Mouse (Mus musculus): ENCODE data around the gene Scn4b. TPM values are rescaled to one million over a fixed set of nuclear protein-coding genes. Genes with fewer than 3 reads are reported as not detected.
A peak's percentile ranks its signal among the peaks of the same experiment; 100 is the strongest.

The Scn4b gene
- total RNA-seq, 2 experiments from 2014 or later, result 10.9 to 12.1 TPM

GRCm38 (mm10) chr9:45181770-45182169 is 43.6 kb downstream of the Scn4b start, which contains the start of gene BC049352:
TSS of gene BC049352 (plus strand) at chr9:45182007.
- no peak for DNase-seq (ENCODE audit: low spot score in 2 of 2)
- Histone ChIP-seq H3K4me3 (no peak within 1 kb of the TSS), H3K27ac (no peak within 1 kb of the TSS)
- no peak for TF ChIP-seq CTCF (conservative IDR thresholded peaks at IDR 0.05)

- no peak for DNase-seq (ENCODE audit: low spot score in 2 of 2)
- no peak overlapping the region for H3K27ac ChIP-seq
- no peak overlapping the region for H3K4me3 ChIP-seq
- TF ChIP-seq CTCF (conservative IDR thresholded peaks at IDR 0.05), result no peak
These were observed 44.3 kb downstream of the Scn4b start for GRCm38 (mm10) chr9:45182521-45182920.

GRCm38 (mm10) chr9:45183266-45183665 is 45.1 kb downstream of the Scn4b start:
- Histone ChIP-seq H3K4me3 (no peak overlapping the region), H3K27ac (no peak overlapping the region)
- TF ChIP-seq CTCF (conservative IDR thresholded peaks at IDR 0.05), result no peak
- DNase-seq (ENCODE audit: low spot score in 2 of 2), result no peak

- no peak for TF ChIP-seq CTCF (conservative IDR thresholded peaks at IDR 0.05)
- no peak overlapping the region for H3K4me3 ChIP-seq
- H3K27ac ChIP-seq, result peak overlapping the region; percentile 18; the same call in 1 of the 2 replicates
- DNase-seq (ENCODE audit: low spot score in 2 of 2), result peak; percentile 23 to 59
These were observed 47.1 kb downstream of the Scn4b start for GRCm38 (mm10) chr9:45185250-45185649.

- TF ChIP-seq CTCF (conservative IDR thresholded peaks at IDR 0.05), result no peak
- no peak overlapping the region for H3K27ac ChIP-seq
- DNase-seq (ENCODE audit: low spot score in 2 of 2), result no peak
- H3K4me3 ChIP-seq, result no peak overlapping the region
These were observed 50.7 kb downstream of the Scn4b start for GRCm38 (mm10) chr9:45188570-45189563.

GRCm38 (mm10) chr9:45189661-45190174 is 51.5 kb downstream of the Scn4b start:
- Histone ChIP-seq H3K27ac (no peak overlapping the region), H3K4me3 (no peak overlapping the region)
- no peak for DNase-seq (ENCODE audit: low spot score in 2 of 2)
- TF ChIP-seq CTCF (conservative IDR thresholded peaks at IDR 0.05), result no peak

- no peak overlapping the region for H3K27ac ChIP-seq
- no peak for TF ChIP-seq CTCF (conservative IDR thresholded peaks at IDR 0.05)
- H3K4me3 ChIP-seq, result no peak overlapping the region
- no peak for DNase-seq (ENCODE audit: low spot score in 2 of 2)
These were observed 57.3 kb downstream of the Scn4b start for GRCm38 (mm10) chr9:45195468-45195867.

- no peak overlapping the region for H3K4me3 ChIP-seq
- no peak for TF ChIP-seq CTCF (conservative IDR thresholded peaks at IDR 0.05)
- no peak for DNase-seq (ENCODE audit: low spot score in 2 of 2)
- no peak overlapping the region for H3K27ac ChIP-seq
These were observed 58.1 kb downstream of the Scn4b start for GRCm38 (mm10) chr9:45196125-45196830.

GRCm38 (mm10) chr9:45197549-45197948 is 59.4 kb downstream of the Scn4b start:
- no peak overlapping the region for H3K27ac ChIP-seq
- H3K4me3 ChIP-seq, result no peak overlapping the region
- TF ChIP-seq CTCF (conservative IDR thresholded peaks at IDR 0.05), result no peak
- DNase-seq (ENCODE audit: low spot score in 2 of 2), result no peak

GRCm38 (mm10) chr9:45201319-45201947 is 63.2 kb downstream of the Scn4b start:
- DNase-seq (ENCODE audit: low spot score in 2 of 2), result no peak
- H3K4me3 ChIP-seq, result no peak overlapping the region
- TF ChIP-seq CTCF (conservative IDR thresholded peaks at IDR 0.05), result no peak

GRCm38 (mm10) chr9:45202021-45202798 is 64.0 kb downstream of the Scn4b start:
- Histone ChIP-seq H3K27ac (no peak overlapping the region), H3K4me3 (no peak overlapping the region)
- TF ChIP-seq CTCF (conservative IDR thresholded peaks at IDR 0.05), result no peak
- no peak for DNase-seq (ENCODE audit: low spot score in 2 of 2)

More at GRCm38 (mm10) chr9:45201319-45201947, 63.2 kb downstream of the Scn4b start:
- H3K27ac ChIP-seq, result no peak overlapping the region

Other genes with a start within 250 kb of the Scn4b start
- 100 to 1,000 TPM; 309 to 349 TPM for gene Atp5l, start 217.7 kb upstream of the Scn4b start, total RNA-seq (2021)
- gene Ube4a, start 172.8 kb upstream of the Scn4b start, total RNA-seq (2021), result 10 to 100 TPM; 73.0 to 75.2 TPM
- gene Cd3g, start 158.0 kb upstream of the Scn4b start, total RNA-seq (2021), result not detected
- not detected for gene Cd3d, start 156.6 kb upstream of the Scn4b start, total RNA-seq (2021)
- not detected for gene Cd3e, start 128.8 kb upstream of the Scn4b start, total RNA-seq (2021)
- under 1 TPM; 0.54 to 0.90 TPM for gene Mpzl2, start 98.6 kb upstream of the Scn4b start, total RNA-seq (2021)
- gene Mpzl3, start 83.2 kb upstream of the Scn4b start, total RNA-seq (2021), result 1 to 10 TPM; 4.2 to 4.7 TPM
- 1 to 10 TPM in 1 of 2 experiments, not detected in 1; 1.3 TPM for gene Jaml, start 59.2 kb upstream of the Scn4b start, total RNA-seq (2021)
- gene Scn2b, start 20.6 kb upstream of the Scn4b start, total RNA-seq (2021), result 100 to 1,000 TPM; 245 to 254 TPM
- gene BC049352, start 43.6 kb downstream of the Scn4b start, total RNA-seq (2021), result under 1 TPM; 0.44 to 0.72 TPM
- gene Tmprss4, start 65.7 kb downstream of the Scn4b start, total RNA-seq (2021), result not detected
- gene Il10ra, start 130.8 kb downstream of the Scn4b start, total RNA-seq (2021), result 1 to 10 TPM; 2.4 to 2.6 TPM
- gene Tmprss13, start 180.7 kb downstream of the Scn4b start, total RNA-seq (2021), result not detected
- gene Fxyd6, start 231.8 kb downstream of the Scn4b start, total RNA-seq (2021), result 10 to 100 TPM; 81.6 to 83.4 TPM